Comparison of ENCODE assay signal across 7 mouse cellular contexts in the genomic region with DNA sequence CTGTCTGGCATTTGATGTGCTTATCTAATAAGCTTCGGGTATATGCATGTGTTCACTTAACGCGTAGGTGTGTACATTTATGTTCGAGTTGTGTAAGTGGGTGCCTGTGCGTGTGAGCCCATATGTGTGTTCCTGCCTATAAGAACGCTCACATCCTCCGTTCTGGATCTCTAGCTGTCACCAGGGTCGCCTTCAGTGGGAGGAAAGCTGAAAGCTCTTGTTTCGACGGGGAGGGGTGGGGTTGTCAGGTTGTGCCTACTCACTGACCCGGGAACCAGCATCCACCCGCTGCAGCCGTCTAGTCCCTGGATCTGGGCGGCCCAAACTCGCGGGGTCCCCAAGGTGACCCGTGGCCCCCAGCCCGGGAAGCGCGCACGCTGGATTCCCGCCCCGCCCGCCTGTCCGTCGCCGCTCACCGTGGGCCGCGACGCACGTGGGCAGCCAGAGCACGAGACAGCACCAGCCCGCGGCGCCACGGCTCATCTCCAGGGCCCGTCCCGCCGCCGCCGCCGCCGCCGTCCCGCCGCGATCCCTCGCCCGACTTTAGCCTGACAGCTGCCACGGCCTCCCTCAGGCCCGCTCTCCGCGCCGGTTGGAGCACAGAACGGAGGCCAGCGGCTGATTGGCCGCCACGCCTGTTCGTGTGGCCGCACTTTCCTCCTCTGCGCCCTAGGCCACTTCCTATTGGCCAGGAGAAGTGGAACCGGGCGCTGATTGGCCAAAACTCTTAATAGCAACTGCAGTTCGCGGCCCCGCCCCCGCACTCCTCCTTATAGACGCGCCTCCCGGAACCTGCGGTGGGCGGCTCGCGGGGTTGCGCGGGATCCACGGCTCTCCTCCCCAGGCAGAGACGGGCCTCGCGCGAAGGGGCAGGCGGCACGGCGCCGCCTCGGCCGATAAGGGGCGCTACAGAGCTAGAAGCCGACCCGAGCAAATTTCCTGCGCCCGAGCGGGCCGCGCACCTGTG. TPM values are rescaled to one million over a fixed set of nuclear protein-coding genes. Genes with fewer than 3 reads are reported as not detected.
DNase-seq lines count a peak whose midpoint lies in the region; ATAC-seq lines count a peak whose summit lies in the region.

A gene (plus strand): TSS at position 818 of the 967 bp plus-strand sequence.

- WGBS in intestine, embryonic 14.5 days = 2% methylated on average over 94 of the region's 96 CpGs

- intact Hi-C loops in left cerebral cortex, postnatal 14 days (cut with DNase I) = no loop called here

- H3K4me2 ChIP-seq in intestine, embryonic 14.5 days (ENCODE audit: low read length) = peak within 1 kb of the TSS; percentile 96

- peaks cover 7% of the 10 kb centered on the region for H3K36me3 ChIP-seq in intestine, embryonic 14.5 days (ENCODE audit: control insufficient read depth, insufficient read depth, low read length)

- H3K4me3 ChIP-seq in intestine, embryonic 14.5 days (ENCODE audit: low read depth, low read length) = peak within 1 kb of the TSS; percentile 74

- peak; percentile 94 for ATAC-seq in intestine, embryonic 14.5 days (replicated peaks; ENCODE audit: low FRiP score, low TSS enrichment, low read depth)

- DNase-seq in adrenal gland, adult 18-20 months (ENCODE audit: low spot score in 2 of 2) = peak; percentile 96 to 97
- peak; percentile 100 for DNase-seq in embryo, embryonic 11 days
- DNase-seq in gastrocnemius, postnatal 25 days = peak; percentile 99
- DNase-seq in intestine, embryonic 14.5 days (ENCODE audit: low spot score) = peak; percentile 97
- peak; percentile 100 for DNase-seq in left cerebral cortex, postnatal 14 days (ENCODE audit: low spot score in 2 of 2)
- DNase-seq in mesoderm, embryonic 11.5 days (ENCODE audit: low read depth, low spot score) = peak; percentile 99
- peak; percentile 100 for DNase-seq in right cerebral cortex, postnatal 36 days (ENCODE audit: low spot score in 2 of 2)

- H3K27ac ChIP-seq in intestine, embryonic 14.5 days (ENCODE audit: low read depth) = peak within 1 kb of the TSS; percentile 93

- H3K9me3 ChIP-seq in intestine, embryonic 14.5 days (ENCODE audit: control insufficient read depth, low read length) = no peaks in the 10 kb centered on the region

- H3K27me3 ChIP-seq in intestine, embryonic 14.5 days (replicated peaks; ENCODE audit: control insufficient read depth, insufficient read depth, low read length) = no peaks in the 10 kb centered on the region

- peak within 1 kb of the TSS; percentile 89 for H3K9ac ChIP-seq in intestine, embryonic 14.5 days (ENCODE audit: low read length)

- H3K4me1 ChIP-seq in intestine, embryonic 14.5 days (replicated peaks; ENCODE audit: control insufficient read depth, insufficient read depth, low read length) = peaks cover 22% of the 10 kb centered on the region

RNA-seq across cellular contexts. Expression of the gene that starts here (rescaled TPM):
- total RNA-seq in adrenal gland, adult 18-20 months (2021) = 100 to 1,000 TPM; 282 to 319 TPM
- 100 to 1,000 TPM; 108 to 109 TPM for total RNA-seq in gastrocnemius, postnatal 25 days (2021)
- 496 and 527 TPM in 2 replicates for polyA plus RNA-seq in intestine, embryonic 14.5 days (2014; fragmentation: Nextera tagmentation; extraction: Ambion mirVana)
- 100 to 1,000 TPM; 209 to 210 TPM for total RNA-seq in left cerebral cortex, postnatal 14 days (2021)

Comparison
In these comparisons a context has a peak if more than half of its experiments do, and no peak if none do; other contexts are left out.
1. Peak in every context shown above with its lines: DNase-seq, ATAC-seq, H3K4me3 ChIP-seq and H3K27ac ChIP-seq.